Mouse (Mus musculus): Measurements from ENCODE around the gene Slfn5.
"Not testable (repeated sequence)": the region's sequence is repeated elsewhere in the genome, so short reads cannot be mapped to it uniquely, and the experiment has no call there.

Slfn5 gene

DNA sequence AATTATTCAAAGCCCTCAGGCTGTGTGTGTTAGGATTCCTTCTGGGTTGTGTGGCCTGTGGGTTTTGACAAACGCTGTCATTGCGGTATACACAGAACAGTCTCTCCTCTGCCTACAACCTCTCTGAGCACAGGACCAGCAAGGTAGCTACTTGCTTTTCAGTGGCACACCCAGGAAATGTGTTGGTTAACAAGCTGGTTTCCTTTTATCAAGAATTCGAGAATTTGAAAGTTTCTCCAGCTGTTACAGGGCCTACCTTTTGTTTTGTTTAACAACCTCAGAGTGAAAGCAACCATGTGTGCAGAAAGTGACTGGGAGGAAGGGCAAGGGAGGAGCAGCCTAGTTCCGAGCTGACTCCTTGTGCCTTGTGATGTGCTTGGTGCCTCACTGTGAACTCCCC, 3.7 kb upstream of the Slfn5 start:
- peak; percentile 21 to 62 for DNase-seq

DNA sequence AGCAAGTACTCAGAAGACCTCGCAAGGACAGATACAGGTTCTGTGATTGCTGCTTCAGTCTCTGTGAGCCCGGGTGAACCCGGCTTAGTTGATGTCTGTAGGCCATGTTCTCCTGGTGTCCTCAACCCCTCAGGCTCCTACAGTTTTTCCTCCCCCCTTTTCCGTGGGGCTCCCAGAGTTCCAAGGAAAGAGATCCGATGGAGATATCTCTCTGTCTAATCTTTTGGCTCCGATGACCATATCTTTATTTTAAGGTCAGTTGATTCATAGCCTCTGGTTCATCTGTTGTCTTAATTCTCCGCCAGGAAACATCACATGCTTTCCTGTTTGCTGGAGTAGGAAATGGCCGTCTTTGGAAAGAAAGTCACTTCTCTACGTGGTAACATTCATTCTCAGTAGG, 2.1 kb upstream of the Slfn5 start:
- no peak for DNase-seq

- peak; percentile 45 to 57 for DNase-seq
Measured at GRCm38 (mm10) chr11:82951865-82952611, 889 bp downstream of the Slfn5 start.

DNA sequence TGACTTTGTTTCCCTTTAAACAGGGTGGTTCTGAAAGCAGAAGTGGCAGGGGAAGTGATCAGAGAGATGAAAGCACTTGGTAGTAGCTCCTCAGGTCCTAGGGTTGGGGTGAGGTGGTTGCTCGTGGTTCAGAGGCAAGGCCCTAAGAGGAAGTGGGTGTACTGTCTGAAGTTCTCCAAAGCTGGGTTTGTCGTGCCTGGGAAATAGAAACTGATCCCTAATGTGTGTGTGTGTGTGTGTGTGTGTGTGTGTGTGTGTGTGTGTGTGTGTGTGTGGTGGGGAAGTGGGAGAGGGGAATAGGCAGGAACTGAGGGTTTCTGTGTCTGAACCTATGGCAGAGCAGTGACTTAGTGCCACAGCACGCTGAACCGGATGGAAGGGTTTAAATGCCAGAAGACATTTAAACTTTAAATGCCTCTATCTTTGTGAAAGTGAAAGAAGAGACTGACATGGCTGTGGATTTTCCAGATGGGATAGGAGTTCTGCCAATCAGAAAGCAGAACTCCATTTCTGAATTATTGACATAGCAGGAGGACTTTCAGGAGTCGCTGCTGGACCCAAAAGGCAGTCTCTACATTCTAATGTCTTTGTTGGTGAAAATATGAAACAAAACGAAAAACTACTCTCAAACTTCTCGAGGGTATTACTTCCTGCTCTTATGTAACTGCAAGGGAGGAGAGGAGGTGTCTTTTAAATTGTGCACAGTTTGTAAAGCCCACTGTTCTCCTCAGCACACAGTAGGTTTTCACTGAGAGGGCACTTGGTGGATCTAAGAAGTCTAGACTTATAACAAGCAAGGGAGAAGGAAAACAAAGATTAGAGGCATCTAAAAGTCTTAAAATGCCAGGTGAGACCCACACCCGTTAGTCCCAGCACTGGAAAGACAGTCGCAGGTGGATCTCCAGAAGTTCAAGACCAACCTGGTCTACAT, 1.7 kb downstream of the Slfn5 start:
- peak; percentile 36 to 71 for DNase-seq

- no peak for DNase-seq
Measured at GRCm38 (mm10) chr11:82954631-82955030, 3.5 kb downstream of the Slfn5 start.

DNA sequence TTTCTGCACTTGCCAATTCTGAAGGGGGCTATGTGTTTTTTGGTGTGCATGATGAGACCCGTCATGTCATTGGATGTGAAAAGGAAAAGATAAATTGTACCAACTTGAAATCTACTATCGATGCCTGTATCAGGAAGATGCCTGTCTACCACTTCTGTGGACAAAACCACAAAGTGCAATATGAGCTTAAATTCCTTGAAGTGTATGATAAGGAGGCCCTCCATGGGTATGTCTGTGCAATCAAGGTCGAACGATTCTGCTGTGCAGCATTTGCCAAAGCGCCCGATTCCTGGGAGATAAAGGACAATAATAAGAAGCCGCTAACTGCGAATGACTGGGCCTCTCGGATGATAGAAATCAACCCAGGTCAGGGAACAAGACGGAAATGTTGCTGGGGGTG, 5.8 kb downstream of the Slfn5 start:
- DNase-seq: no peak

DNA sequence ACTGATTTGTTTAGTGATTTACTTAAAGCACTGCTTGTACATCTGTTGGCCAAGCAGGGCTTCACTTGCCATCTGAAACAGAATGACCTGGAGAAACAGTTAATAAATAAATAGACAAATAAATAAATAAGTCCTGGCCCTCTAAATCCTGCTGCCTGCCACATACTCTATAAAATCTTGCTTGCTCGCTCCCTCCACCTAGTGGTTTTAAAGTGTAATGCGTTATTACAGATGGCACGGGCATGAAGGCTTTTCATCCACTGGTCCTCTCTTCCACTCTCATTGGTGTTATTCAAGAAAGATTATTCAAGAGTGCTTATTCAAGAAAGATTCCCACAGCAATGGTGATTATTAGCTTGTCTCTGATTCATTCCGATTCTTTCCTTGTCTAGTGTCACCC, 8.5 kb downstream of the Slfn5 start:
- no peak for DNase-seq

GRCm38 (mm10) chr11:82961743-82962142, 10.6 kb downstream of the Slfn5 start:
- DNase-seq: no peak

GRCm38 (mm10) chr11:82962215-82962614, 11.1 kb downstream of the Slfn5 start:
- DNase-seq: no peak

GRCm38 (mm10) chr11:82970712-82971589, 19.8 kb downstream of the Slfn5 start:
- no peak for DNase-seq

DNA sequence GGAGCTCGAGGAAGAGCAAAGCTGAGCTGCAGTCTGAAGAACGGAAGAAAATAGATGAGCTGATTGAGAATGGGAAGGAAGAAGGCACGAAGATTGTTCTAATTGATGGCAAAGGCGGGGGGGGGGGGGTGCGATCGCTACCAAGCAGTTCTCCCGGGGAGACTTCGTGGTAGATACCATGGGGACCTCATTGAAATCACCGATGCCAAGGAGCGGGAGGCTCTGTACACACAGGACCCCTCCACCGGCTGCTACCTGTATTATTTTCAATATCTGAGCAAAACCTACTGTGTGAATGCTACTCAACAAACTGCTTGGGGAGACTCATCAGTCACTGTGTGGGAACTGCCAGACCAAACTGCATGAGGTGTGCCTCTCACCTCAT, 20.4 kb downstream of the Slfn5 start:
- no peak for DNase-seq

DNA sequence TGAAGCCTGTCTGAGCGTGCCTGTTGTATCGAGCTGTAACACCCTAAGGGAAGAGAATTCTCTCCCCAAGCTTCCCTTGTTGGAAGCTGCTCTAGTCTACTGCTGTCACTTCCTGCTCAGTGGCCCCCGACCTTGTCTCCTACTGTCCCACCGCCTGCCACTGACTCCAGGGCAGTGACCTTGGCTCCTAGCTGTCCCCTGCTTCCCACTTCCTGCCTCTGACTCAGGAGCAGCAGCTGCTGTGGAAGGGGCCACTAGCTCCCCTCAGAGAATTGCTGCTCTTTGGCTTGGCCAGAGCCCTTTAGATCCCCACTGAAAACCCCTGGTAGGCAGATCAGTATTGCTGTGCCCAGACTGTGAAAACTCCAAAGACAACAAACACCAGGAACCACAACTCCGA, 22.8 kb downstream of the Slfn5 start:
- DNase-seq: no peak

- DNase-seq: not testable (repeated sequence)
Measured at GRCm38 (mm10) chr11:82982409-82982808, 31.3 kb downstream of the Slfn5 start.

DNA sequence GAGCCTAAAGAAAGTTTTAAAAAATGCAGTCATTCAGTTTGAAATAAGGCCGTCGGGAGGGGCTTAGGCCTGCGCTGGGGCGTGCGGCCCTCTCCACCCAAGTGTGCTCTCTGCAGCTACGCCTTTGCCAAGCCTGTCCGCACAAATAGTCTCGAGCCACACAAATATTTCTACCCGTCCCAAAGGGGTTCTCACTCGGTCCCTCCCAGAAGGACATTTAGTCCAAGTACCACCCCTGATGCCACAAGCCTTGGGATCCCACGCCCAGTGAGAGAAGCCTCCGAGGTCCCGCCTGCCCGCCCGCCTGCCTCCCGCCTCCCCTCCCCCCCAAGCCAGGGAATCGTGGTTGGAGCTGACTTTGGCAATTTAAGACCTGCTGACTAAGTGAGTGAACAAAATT, 32.0 kb downstream of the Slfn5 start:
- no peak for DNase-seq

DNA sequence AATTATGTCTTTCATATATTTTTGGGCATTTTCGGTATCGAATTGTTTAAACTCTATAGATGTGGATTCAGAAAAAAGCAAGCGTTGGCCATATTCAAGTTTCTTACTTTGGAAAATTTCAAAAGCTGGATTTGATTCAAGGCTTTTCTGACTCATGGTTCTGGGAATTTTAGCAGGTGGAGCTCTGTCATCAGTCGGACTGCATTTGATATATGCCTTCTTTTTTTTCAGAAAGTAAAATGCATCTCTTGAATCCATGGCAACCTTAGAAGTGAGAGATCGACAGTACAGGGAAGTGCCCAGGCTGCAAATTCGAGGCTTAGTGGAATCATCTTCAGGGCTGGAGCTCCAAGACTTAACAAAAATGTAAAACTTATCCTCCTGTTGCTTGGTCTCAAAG, 36.5 kb downstream of the Slfn5 start:
- DNase-seq: no peak

DNA sequence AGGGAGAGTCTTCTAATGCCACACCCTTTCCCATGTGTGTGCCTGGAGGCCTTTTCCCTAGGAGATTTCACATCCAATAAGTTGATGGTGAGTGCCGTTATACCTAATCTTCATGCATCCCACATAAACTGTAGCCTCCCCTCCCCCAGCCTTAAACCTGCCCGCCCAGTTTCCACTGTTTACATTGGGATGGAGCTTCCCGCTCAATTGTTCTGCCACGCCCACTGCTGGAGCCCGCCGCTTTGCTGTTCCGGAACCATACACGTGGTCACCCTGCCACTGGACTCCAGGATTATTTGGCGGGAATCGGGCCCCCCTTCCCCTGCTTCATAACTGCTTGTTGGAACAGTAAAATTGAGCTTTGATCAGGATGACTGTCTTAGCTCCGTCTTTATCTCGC, 38.2 kb downstream of the Slfn5 start:
- DNase-seq: no peak

DNA sequence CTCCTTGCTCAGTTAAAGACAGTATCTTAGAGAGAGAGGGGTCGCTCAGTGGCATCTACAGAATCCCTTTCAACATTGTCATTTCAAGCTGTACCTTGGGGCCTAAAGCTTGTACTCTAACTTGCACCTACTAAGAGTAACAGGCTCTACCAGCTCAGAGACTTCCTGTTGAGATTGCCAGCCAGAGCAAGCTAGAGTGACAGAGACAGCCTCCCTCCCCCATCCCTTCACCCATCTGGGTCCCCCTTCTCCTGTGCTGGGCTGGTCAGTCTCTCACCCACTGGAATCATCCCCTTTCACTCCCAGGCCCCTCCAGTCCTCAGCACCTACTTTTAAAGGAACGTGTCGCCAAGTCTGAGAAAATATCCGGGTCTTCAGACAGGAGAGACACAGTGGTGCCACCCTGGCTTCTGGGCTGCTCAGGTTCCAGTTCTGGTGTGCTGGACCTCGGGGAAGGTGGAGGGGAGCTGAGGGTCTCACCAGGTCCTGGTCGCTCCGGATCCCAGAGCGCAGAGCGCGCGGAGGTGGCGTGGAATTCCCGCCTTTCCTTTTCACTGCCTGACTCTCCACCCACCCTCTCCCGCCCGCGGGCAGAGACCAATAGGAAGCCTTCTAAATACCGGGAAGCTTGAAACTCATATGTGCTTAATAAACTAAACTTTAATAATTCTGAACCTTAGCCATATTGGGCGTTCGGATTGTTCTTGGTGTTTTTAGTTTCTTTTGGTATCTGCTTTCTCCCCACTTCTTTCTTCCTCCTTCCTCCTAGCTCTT, 39.6 kb downstream of the Slfn5 start:
- DNase-seq: not testable (repeated sequence)

GRCm38 (mm10) chr11:82991469-82992166, 40.5 kb downstream of the Slfn5 start, which contains the start of gene Slfn9:
Slfn9 (minus strand) TSS chr11:82991830.
- DNase-seq: no peak

- DNase-seq: no peak
Measured at GRCm38 (mm10) chr11:83013356-83013755, 62.2 kb downstream of the Slfn5 start.
